Mouse (Mus musculus): ENCODE data around the gene Ago1.

Gene Ago1

GRCm38 (mm10) chr4:126412526-126412925 is 55.9 kb downstream of the Ago1 start:
- DNase-seq (ENCODE audit: low spot score), result no peak
